8 mouse cellular contexts compared by ENCODE assay signal in genomic region chr3:15264450-15264849, GRCm38 (mm10).
DNase-seq lines count a peak whose midpoint lies in the region; ATAC-seq and TF ChIP-seq lines count a peak whose summit lies in the region.

No protein-coding gene starts in this region.

- no peak overlapping the region for H3K9ac ChIP-seq in lung, postnatal 0 days (replicated peaks; ENCODE audit: low read depth)

- WGBS in lung, postnatal 0 days: 9% methylated on average over 3 of the region's 3 CpGs

- no peaks in the 10 kb centered on the region for H3K9me3 ChIP-seq in lung, postnatal 0 days (ENCODE audit: low read length)

- no peak for TF ChIP-seq EP300 in lung, postnatal 0 days (IDR thresholded peaks at IDR 0.05)

- H3K27me3 ChIP-seq in lung, postnatal 0 days (replicated peaks; ENCODE audit: insufficient read depth, low read length): no peaks in the 10 kb centered on the region

- peak; percentile 67; the same call in 1 of the 2 replicates for ATAC-seq in frontal cortex, adult (ENCODE audit: low TSS enrichment)
- ATAC-seq in lung, postnatal 0 days: no peak
- 0 out of 2 replicates have a peak, but pooled peaks have one; percentile 59 for ATAC-seq in megakaryocyte-erythroid progenitor cell, adult 5-6 weeks (replicated peaks; ENCODE audit: low FRiP score, low TSS enrichment, poor library complexity, severe bottlenecking)

- H3K4me2 ChIP-seq in lung, postnatal 0 days (replicated peaks; ENCODE audit: low read depth, low read length): no peak overlapping the region

- DNase-seq in frontal cortex, postnatal 10 days (ENCODE audit: low spot score in 2 of 2): no peak
- peak; percentile 43 for DNase-seq in lung, postnatal 0 days (ENCODE audit: low spot score)
- DNase-seq in lung, adult 18-20 months: no peak
- peak; percentile 75 for DNase-seq in adipocyte (ENCODE audit: low spot score)
- DNase-seq in heart, adult 9 months (ENCODE audit: low spot score in 2 of 2): no peak
- DNase-seq in thymus, postnatal 25 days: no peak

- H3K4me1 ChIP-seq in lung, postnatal 0 days (ENCODE audit: insufficient read depth, low read depth, low read length): no peaks in the 10 kb centered on the region

- no peaks in the 10 kb centered on the region for H3K36me3 ChIP-seq in lung, postnatal 0 days (ENCODE audit: insufficient read depth, low read length)

- H3K4me3 ChIP-seq in lung, postnatal 0 days (ENCODE audit: low read depth, low read length): no peak overlapping the region

- no peak overlapping the region for H3K27ac ChIP-seq in lung, postnatal 0 days (ENCODE audit: low read length)

- TF ChIP-seq CTCF in lung, postnatal 0 days (IDR thresholded peaks at IDR 0.05): peak; percentile 71

Comparison
In these comparisons a context has a peak if more than half of its experiments do, and no peak if none do; other contexts are left out.
1. DNase-seq: peak in lung, postnatal 0 days (single experiment) and adipocyte (single experiment); none in frontal cortex, postnatal 10 days (0 of 2), lung, adult 18-20 months (0 of 2), heart, adult 9 months (0 of 2) and thymus, postnatal 25 days (single experiment).